Mouse (Mus musculus) lung, postnatal 4 days (tissue): ENCODE measurements around the gene Ms4a3.

Experiments used
- DNase-seq, 2 experiments: peaks; one replicate each; pipeline ENCODE4 v3.0.0; 2021

Ms4a3 gene

GRCm38 (mm10) chr19:11640732-11641131 is at the start of gene Ms4a3:
Ms4a3 (minus strand) TSS chr19:11640851.
- DNase-seq, result no peak

GRCm38 (mm10) chr19:11661562-11661961 is 20.9 kb upstream of the Ms4a3 start:
- no peak for DNase-seq

- DNase-seq, result no peak
Observed at GRCm38 (mm10) chr19:11660459-11660858, 19.8 kb upstream of the Ms4a3 start, which contains the start of gene Oosp2. Oosp2 (minus strand) TSS chr19:11660559.

GRCm38 (mm10) chr19:11659142-11659541 is 18.5 kb upstream of the Ms4a3 start:
- DNase-seq, result no peak

GRCm38 (mm10) chr19:11649564-11649963 is 8.9 kb upstream of the Ms4a3 start:
- DNase-seq, result no peak

GRCm38 (mm10) chr19:11646166-11646565 is 5.5 kb upstream of the Ms4a3 start:
- no peak for DNase-seq

GRCm38 (mm10) chr19:11639038-11639437 is 1.6 kb downstream of the Ms4a3 start:
- no peak for DNase-seq

GRCm38 (mm10) chr19:11635572-11635971 is 5.1 kb downstream of the Ms4a3 start:
- DNase-seq, result no peak

- no peak for DNase-seq
Observed at GRCm38 (mm10) chr19:11634330-11634729, 6.3 kb downstream of the Ms4a3 start.

GRCm38 (mm10) chr19:11633732-11634131 is 6.9 kb downstream of the Ms4a3 start:
- no peak for DNase-seq

GRCm38 (mm10) chr19:11625231-11625630 is 15.4 kb downstream of the Ms4a3 start:
- DNase-seq, result no peak

- no peak for DNase-seq
Observed at GRCm38 (mm10) chr19:11624800-11625199, 15.9 kb downstream of the Ms4a3 start.

- no peak for DNase-seq
Observed at GRCm38 (mm10) chr19:11623551-11623950, 17.1 kb downstream of the Ms4a3 start, which contains the start of gene Ms4a2. Ms4a2 (minus strand) TSS chr19:11623719.

GRCm38 (mm10) chr19:11617983-11618382 is 22.7 kb downstream of the Ms4a3 start:
- DNase-seq, result no peak

GRCm38 (mm10) chr19:11614805-11615204 is 25.8 kb downstream of the Ms4a3 start:
- DNase-seq, result no peak

GRCm38 (mm10) chr19:11613776-11614443 is 26.7 kb downstream of the Ms4a3 start:
- DNase-seq, result no peak

- no peak for DNase-seq
Observed at GRCm38 (mm10) chr19:11613084-11613483, 27.6 kb downstream of the Ms4a3 start.

GRCm38 (mm10) chr19:11612293-11612692 is 28.4 kb downstream of the Ms4a3 start:
- DNase-seq, result no peak

- DNase-seq, result peak; percentile 32 to 36
Observed at GRCm38 (mm10) chr19:11611541-11611945, 29.1 kb downstream of the Ms4a3 start.

- DNase-seq, result peak in 1 of 2 experiments; percentile 64
Observed at GRCm38 (mm10) chr19:11608172-11608571, 32.5 kb downstream of the Ms4a3 start.

- DNase-seq, result no peak
Observed at GRCm38 (mm10) chr19:11604603-11605002, 36.0 kb downstream of the Ms4a3 start, which contains the start of gene Ms4a6d. Ms4a6d (minus strand) TSS chr19:11604849.

GRCm38 (mm10) chr19:11602026-11602425 is 38.6 kb downstream of the Ms4a3 start:
- peak in 1 of 2 experiments; percentile 51 for DNase-seq

- no peak for DNase-seq
Observed at GRCm38 (mm10) chr19:11601349-11601748, 39.3 kb downstream of the Ms4a3 start.

GRCm38 (mm10) chr19:11589891-11590449 is 50.7 kb downstream of the Ms4a3 start:
- DNase-seq, result no peak
